Mouse (Mus musculus) neural tube, embryonic 12.5 days (tissue): ENCODE results near the gene Gja3. TPM values are rescaled to one million over a fixed set of nuclear protein-coding genes. Genes with fewer than 3 reads are reported as not detected.
"Not testable (repeated sequence)": the region's sequence is repeated elsewhere in the genome, so short reads cannot be mapped to it uniquely, and the experiment has no call there.

ENCODE experiments used
- ATAC-seq: fragments of 200-750 bp; cut with Nextera tagmentation; 2 replicates; pipeline ENCODE4 v1.8.0; 2017; ENCODE audit warnings: low read depth, mild to moderate bottlenecking, moderate TSS enrichment, moderate library complexity; ENCODE audit not compliant: low FRiP score
- H3K27ac ChIP-seq: fragments of 300-500 bp; sonication (generic); 2 replicates; pipeline ENCODE4 v1.5.1; 2016
- H3K27me3 ChIP-seq: fragments of 300-500 bp; sonication (generic); replicated peaks from 2 replicates; pipeline ENCODE4 v1.6.1; 2016; ENCODE audit warnings: mild to moderate bottlenecking
- H3K36me3 ChIP-seq: fragments of 300-500 bp; sonication (generic); 2 replicates; pipeline ENCODE4 v1.6.1; 2016; ENCODE audit warnings: mild to moderate bottlenecking
- H3K4me1 ChIP-seq: fragments of 300-500 bp; sonication (generic); 2 replicates; pipeline ENCODE4 v1.6.1; 2016
- H3K4me2 ChIP-seq: fragments of 300-500 bp; sonication (generic); replicated peaks from 2 replicates; pipeline ENCODE4 v1.6.1; 2016; ENCODE audit warnings: mild to moderate bottlenecking
- H3K4me3 ChIP-seq: fragments of 300-500 bp; sonication (generic); 2 replicates; pipeline ENCODE4 v1.5.1; 2016
- H3K9ac ChIP-seq: fragments of 300-500 bp; sonication (generic); 2 replicates; pipeline ENCODE4 v1.6.1; 2016; ENCODE audit warnings: mild to moderate bottlenecking
- H3K9me3 ChIP-seq: fragments of 300-500 bp; sonication (generic); 2 replicates; pipeline ENCODE4 v1.6.1; 2016; ENCODE audit warnings: mild to moderate bottlenecking
- WGBS: fragments of 180-500 bp; shearing (Covaris S2); methylation state at CpG from one replicate; pipeline ENCODE4 v1.1.7; 2016; 5-methylcytosine and 5-hydroxymethylcytosine counted together
- polyA plus RNA-seq: library from polyadenylated mRNA; unstranded; fragments of >200 nt; fragmentation: Nextera tagmentation; extraction: Ambion mirVana; gene quantifications from 2 replicates; pipeline ENCODE4 v1.2.1, GENCODE M21; 2016

Gene Gja3
- polyA plus RNA-seq, 1 experiment from 2014 or later, result 1.4 TPM

DNA sequence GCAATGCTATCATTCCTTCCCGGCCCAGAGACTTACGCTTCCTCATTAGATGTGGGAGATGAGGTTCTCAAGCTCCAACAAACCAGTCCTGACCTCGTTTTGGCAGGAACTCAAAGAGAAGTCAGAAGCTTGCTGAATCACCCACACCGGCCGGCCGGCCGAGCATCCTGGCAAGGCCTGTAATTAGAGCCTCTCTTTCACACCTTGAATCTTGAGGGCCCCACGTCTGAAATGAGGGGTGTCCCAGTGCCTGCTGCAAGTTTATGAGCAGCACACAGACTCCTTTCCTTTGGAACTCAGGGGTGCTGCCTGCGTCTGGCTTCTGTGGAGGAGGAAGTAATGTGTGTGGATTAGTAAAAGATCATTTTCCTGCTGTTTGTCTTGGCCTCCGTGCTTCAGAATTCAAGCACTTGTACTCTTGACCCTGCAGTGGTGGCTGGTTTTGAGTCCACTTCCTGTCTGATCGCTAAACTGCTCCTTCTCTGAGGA is 26.3 kb upstream of the Gja3 start:
- no peaks in the 10 kb centered on the region for H3K4me1 ChIP-seq
- H3K4me2 ChIP-seq, result no peak overlapping the region
- no peaks in the 10 kb centered on the region for H3K9me3 ChIP-seq
- no peak overlapping the region for H3K27ac ChIP-seq
- no peak for ATAC-seq
- WGBS, result 71% methylated on average over 11 of the region's 11 CpGs
- H3K36me3 ChIP-seq, result no peaks in the 10 kb centered on the region
- H3K9ac ChIP-seq, result no peak overlapping the region
- H3K27me3 ChIP-seq, result no peaks in the 10 kb centered on the region
- H3K4me3 ChIP-seq, result no peak overlapping the region

DNA sequence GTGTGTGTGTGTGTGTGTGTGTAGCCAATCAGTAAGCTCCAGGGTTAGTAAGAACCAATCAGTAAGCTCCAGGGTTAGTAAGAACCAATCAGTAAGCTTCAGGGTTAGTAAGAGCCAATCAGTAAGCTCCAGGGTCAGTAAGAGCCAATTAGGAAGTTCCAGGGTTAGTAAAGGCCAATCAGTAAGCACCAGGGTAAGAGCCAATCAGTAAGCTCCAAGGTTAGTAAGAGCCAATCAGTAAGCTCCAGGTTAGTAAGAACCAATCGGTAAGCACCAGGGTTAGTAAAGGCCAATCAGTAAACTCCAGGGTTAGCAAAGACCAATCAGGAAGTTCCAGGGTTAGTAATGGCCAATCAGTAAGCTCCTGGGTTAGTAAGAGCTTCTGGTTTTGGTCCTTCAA is 25.0 kb upstream of the Gja3 start:
- no peaks in the 10 kb centered on the region for H3K36me3 ChIP-seq
- H3K4me2 ChIP-seq, result no peak overlapping the region
- H3K27me3 ChIP-seq, result no peaks in the 10 kb centered on the region
- ATAC-seq, result no peak
- H3K27ac ChIP-seq, result no peak overlapping the region
- no peaks in the 10 kb centered on the region for H3K9me3 ChIP-seq
- H3K9ac ChIP-seq, result no peak overlapping the region
- H3K4me3 ChIP-seq, result no peak overlapping the region
- H3K4me1 ChIP-seq, result no peaks in the 10 kb centered on the region
- 100% methylated on average over 1 of the region's 1 CpGs for WGBS

DNA sequence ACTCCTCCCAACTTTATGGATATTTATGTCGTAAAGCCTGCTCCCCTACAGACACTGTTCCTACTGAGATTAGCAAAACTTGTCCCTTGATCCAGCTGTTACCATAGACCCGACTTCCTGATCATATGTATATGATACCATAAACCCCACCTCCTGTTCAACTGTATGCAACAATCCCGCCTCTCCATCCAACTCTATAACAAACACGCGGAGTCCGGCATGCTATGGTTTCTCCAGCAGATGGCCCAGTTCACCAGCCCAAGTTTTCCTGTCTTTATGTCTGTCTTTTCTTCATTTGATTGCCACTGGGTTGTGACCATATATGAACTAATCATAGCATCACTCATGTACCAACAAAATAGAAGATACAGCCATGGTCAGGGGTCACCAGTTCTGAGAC is 17.6 kb upstream of the Gja3 start:
- ATAC-seq, result no peak
- no peak overlapping the region for H3K4me2 ChIP-seq
- WGBS, result 85% methylated on average over 6 of the region's 6 CpGs

DNA sequence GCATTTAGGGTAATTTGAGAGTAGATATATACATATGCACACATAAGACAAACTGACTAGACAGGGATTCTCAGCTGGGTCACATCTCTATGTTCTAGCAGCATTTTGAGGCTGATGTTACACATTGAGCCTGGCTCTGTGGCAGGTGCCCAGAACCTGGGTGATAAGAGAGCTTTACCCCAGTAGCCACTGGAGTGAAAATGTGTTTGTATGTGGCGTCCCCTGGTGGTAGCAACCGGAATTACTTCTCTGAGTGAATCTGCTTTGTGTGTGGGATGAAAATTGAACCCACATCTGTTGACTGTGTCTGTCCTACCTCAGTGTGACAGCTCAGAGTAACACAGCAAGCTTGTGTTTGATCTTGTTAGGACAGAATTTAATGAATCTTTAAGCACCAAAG is 12.0 kb upstream of the Gja3 start:
- H3K9me3 ChIP-seq, H3K4me1 ChIP-seq, H3K27ac ChIP-seq, H3K36me3 ChIP-seq, H3K4me3 ChIP-seq, H3K9ac ChIP-seq, H3K27me3 ChIP-seq, ATAC-seq, H3K4me2 ChIP-seq: not testable (repeated sequence)
- WGBS, result 0% methylated on average over 2 of the region's 2 CpGs

More for the DNA sequence above, 17.6 kb upstream of the Gja3 start:
- Histone ChIP-seq H3K27me3 (no peaks in the 10 kb centered on the region), H3K36me3 (no peaks in the 10 kb centered on the region), H3K4me1 (no peaks in the 10 kb centered on the region), H3K27ac (no peak overlapping the region), H3K4me3 (no peak overlapping the region), H3K9ac (no peak overlapping the region), H3K9me3 (no peaks in the 10 kb centered on the region)

DNA sequence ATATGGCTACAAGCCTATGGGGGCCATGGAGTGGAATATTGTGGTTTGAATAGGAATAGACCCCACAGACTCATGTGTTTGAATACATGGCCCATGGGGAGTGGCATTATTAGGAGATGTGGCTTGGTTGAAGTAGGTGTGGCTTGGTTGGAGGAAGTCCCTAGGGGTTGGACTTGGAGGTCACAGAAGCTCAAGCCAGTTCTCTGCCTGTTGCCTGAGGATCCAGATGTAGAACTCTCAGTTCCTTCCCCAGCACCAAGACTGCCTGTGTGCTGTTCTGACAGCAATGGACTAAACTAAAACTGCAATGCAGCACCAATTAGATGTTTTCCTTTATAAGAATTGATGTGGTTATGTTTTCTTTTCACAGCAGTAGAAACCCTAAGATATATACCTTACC is 8.2 kb upstream of the Gja3 start:
- Histone ChIP-seq H3K36me3 (no peaks in the 10 kb centered on the region), H3K9me3 (no peaks in the 10 kb centered on the region), H3K4me3 (no peak overlapping the region), H3K27me3 (no peaks in the 10 kb centered on the region), H3K27ac (no peak overlapping the region), H3K4me1 (no peaks in the 10 kb centered on the region), H3K4me2 (no peak overlapping the region), H3K9ac (no peak overlapping the region)
- no peak for ATAC-seq

DNA sequence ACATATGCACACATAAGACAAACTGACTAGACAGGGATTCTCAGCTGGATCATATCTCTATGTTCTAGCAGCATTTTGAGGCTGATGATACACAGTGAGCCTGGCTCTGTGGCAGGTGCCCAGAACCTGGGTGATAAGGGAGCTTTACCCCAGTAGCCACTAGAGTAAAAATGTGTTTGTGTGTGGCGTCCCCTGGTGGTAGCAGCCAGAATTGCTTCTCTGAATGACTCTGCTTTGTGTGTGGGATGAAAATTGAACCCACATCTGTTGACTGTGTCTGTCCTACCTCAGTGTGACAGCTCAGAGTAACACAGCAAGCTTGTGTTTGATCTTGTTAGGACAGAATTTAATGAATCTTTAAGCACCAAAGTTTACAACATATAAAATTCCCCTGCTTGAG is 2.2 kb upstream of the Gja3 start:
- H3K4me3 ChIP-seq, ATAC-seq: not testable (repeated sequence)
- 0% methylated on average over 1 of the region's 1 CpGs for WGBS

DNA sequence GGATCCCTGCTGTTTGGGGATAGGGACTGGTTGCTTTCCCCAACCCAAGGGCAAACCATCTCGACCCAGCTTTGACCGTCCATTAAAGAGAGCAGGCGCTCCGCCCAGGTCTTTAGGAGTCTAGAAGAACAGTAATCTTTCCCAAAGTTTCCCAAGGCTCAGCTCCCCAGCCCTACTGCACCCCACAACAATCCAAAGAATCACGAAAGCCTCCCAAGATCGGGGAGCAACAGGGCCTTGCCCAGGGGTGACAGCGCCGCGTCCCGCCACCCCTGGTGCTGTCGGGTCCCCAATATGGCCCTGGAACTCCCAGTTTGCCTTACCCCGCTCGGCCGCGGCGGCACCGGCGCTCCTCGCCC is 717 bp downstream of the Gja3 start:
- ATAC-seq, result no peak
- Histone ChIP-seq H3K4me3 (peak overlapping the region; percentile 44), H3K4me2 (peak overlapping the region; percentile 91), H3K4me1 (peaks cover 11% of the 10 kb centered on the region), H3K36me3 (no peaks in the 10 kb centered on the region), H3K27ac (no peak overlapping the region), H3K9ac (peak overlapping the region; percentile 48; the same call in 1 of the 2 replicates), H3K27me3 (peaks cover 42% of the 10 kb centered on the region), H3K9me3 (no peaks in the 10 kb centered on the region)
- 3% methylated on average over 19 of the region's 19 CpGs for WGBS

More for the DNA sequence above, 2.2 kb upstream of the Gja3 start:
- H3K27ac ChIP-seq, H3K4me2 ChIP-seq, H3K36me3 ChIP-seq, H3K9me3 ChIP-seq, H3K9ac ChIP-seq: not testable (repeated sequence)
- H3K27me3 ChIP-seq, result peaks cover 39% of the 10 kb centered on the region
- peaks cover 11% of the 10 kb centered on the region for H3K4me1 ChIP-seq

DNA sequence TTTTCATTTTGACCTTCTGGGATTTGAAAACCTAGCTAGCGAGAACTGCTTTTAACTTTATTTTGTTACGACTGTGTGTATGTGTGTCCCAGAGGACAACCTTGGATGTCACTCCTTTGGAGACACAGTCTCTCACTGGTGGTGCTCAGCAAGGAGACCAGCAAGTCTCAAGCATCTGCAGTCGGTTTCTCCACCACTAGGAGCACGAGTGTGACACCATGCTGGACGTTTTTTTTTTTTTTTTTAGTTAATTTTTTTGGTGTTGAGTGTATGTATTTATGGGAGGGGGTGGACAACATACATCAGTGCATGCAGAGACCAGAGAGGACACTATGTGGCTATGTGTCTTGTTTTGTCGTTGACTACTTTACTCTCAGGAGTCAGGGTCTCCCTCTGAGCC is 5.2 kb downstream of the Gja3 start:
- H3K4me3 ChIP-seq, result no peak overlapping the region
- WGBS, result 71% methylated on average over 6 of the region's 6 CpGs
- no peak overlapping the region for H3K27ac ChIP-seq
- H3K9me3 ChIP-seq, result no peaks in the 10 kb centered on the region
- no peak overlapping the region for H3K4me2 ChIP-seq
- peaks cover 25% of the 10 kb centered on the region for H3K27me3 ChIP-seq
- no peaks in the 10 kb centered on the region for H3K36me3 ChIP-seq
- peaks cover 6% of the 10 kb centered on the region for H3K4me1 ChIP-seq
- no peak for ATAC-seq
- no peak overlapping the region for H3K9ac ChIP-seq

DNA sequence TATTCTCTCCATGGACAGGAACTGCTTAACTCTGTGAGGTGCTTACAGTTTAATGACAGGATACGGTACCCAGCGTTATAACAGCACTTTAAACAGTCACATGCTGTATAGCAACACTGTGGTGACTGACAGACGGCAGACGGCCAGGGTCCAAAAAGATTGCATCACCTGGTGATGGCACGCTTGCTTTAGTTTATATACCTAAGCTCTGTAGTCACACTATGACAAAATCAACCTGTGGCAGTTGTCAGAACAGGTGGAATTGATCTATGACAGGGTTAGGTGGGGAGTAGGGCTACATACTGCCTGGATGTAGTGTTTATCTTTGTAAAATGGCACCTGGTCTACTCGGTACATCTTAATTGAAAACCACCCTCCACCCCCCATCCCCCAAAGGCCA is 14.0 kb downstream of the Gja3 start:
- no peak for ATAC-seq

DNA sequence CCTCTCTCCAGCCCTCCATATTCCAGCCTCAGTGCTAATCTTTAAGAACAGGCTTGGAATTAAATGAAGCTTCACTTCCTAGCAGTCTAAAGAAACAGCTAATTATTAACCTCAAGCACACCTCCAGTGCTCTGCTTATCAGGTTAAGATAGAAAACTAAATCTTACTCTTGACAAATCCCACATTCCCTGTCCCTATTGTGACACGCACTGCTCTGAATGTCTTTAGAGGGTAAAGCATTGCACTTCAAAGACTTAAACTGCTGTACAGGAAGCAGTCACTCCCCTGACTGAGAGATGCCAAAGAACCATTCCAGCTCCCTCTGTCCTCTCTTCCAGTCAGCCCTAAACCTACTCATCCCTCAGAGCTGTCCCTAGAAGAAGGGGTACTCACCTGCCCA is 16.5 kb downstream of the Gja3 start:
- H3K27me3 ChIP-seq, result no peaks in the 10 kb centered on the region

More for the DNA sequence above, 14.0 kb downstream of the Gja3 start:
- H3K9me3 ChIP-seq, result no peaks in the 10 kb centered on the region
- no peak overlapping the region for H3K4me3 ChIP-seq
- WGBS, result 87% methylated on average over 6 of the region's 6 CpGs
- H3K4me1 ChIP-seq, result no peaks in the 10 kb centered on the region
- no peaks in the 10 kb centered on the region for H3K27me3 ChIP-seq
- H3K27ac ChIP-seq, result no peak overlapping the region
- no peak overlapping the region for H3K9ac ChIP-seq
- no peaks in the 10 kb centered on the region for H3K36me3 ChIP-seq
- no peak overlapping the region for H3K4me2 ChIP-seq

DNA sequence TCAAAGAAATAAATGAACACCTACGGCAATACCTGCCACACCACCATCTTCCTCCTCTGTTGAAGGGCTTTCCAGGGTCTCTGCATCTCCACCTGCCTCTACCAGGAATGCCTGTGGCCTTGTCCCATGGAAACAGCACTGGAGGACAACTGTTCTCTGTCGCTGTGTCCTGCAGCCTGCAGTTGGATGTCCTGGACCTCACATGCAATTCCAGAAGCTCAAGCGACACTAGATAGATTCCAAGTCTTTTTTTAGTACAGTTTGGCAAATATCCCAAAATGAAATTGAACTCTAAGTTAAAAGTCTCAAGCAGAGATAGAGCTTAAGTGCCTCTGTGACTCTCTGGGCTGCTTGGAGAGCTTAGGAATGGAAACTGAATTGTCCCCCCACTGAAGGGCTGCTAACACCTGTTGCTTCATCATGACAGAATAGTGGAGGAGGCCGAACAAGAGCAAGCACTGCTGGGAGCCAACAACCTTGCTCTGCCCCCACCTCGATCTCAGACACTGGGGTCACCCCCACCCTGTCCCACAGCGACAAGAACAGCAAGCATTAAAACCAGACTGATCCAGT is 22.9 kb downstream of the Gja3 start:
- Histone ChIP-seq H3K27ac (no peak overlapping the region), H3K9ac (no peak overlapping the region), H3K4me1 (no peaks in the 10 kb centered on the region), H3K9me3 (no peaks in the 10 kb centered on the region), H3K4me3 (no peak overlapping the region), H3K36me3 (no peaks in the 10 kb centered on the region), H3K27me3 (no peaks in the 10 kb centered on the region), H3K4me2 (no peak overlapping the region)
- 87% methylated on average over 6 of the region's 6 CpGs for WGBS
- ATAC-seq, result no peak

More for the DNA sequence above, 16.5 kb downstream of the Gja3 start:
- 68% methylated on average over 1 of the region's 1 CpGs for WGBS
- Histone ChIP-seq H3K4me1 (no peaks in the 10 kb centered on the region), H3K9ac (no peak overlapping the region), H3K36me3 (no peaks in the 10 kb centered on the region), H3K9me3 (no peaks in the 10 kb centered on the region), H3K27ac (no peak overlapping the region), H3K4me3 (no peak overlapping the region), H3K4me2 (no peak overlapping the region)
- no peak for ATAC-seq

DNA sequence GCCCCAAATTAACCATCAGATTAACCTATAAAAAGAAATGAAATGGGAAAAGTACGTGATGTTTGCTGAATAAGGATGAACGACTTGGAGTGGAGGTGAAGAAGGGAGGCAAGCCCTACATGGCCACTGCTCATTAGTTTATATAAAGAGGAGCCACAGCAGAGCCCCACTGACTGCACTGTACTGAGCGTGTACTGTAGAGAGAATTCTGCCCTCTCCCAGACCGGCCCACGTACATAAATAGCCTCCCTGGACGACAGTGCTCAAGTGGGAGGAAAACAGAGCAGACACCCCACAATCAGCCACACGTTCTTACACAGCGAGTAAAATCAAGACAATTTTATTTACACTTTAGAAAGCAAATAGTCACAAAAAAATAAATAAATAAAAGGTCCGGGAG is 23.8 kb downstream of the Gja3 start:
- H3K4me3 ChIP-seq, result no peak overlapping the region
- no peak overlapping the region for H3K9ac ChIP-seq
- H3K4me2 ChIP-seq, result no peak overlapping the region
- H3K27me3 ChIP-seq, result no peaks in the 10 kb centered on the region
- no peak for ATAC-seq
- no peaks in the 10 kb centered on the region for H3K4me1 ChIP-seq
- H3K36me3 ChIP-seq, result no peaks in the 10 kb centered on the region
- 81% methylated on average over 9 of the region's 9 CpGs for WGBS
- H3K9me3 ChIP-seq, result no peaks in the 10 kb centered on the region
- H3K27ac ChIP-seq, result no peak overlapping the region

DNA sequence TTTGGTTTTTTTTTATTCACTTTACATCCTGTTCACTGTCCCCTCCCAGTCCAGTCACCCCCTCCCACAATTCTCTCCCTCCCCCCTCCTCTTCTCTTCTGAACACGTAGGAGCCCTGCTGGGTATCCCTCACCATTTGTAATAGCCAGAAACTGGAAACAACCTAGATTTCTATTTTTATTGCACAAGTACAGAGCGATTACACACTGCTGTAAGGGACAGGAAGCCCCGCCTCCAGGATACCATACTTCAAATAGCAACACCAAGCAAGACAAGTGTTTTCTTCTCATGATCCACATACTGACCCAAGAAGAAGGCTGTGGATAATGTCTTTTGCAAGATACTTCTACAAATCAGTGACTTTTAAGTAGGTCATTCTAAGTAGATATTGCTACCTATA is 25.1 kb downstream of the Gja3 start:
- H3K27ac ChIP-seq, result no peak overlapping the region
- H3K9ac ChIP-seq, result no peak overlapping the region
- no peaks in the 10 kb centered on the region for H3K9me3 ChIP-seq
- H3K36me3 ChIP-seq, result no peaks in the 10 kb centered on the region
- no peaks in the 10 kb centered on the region for H3K4me1 ChIP-seq
- H3K27me3 ChIP-seq, result no peaks in the 10 kb centered on the region
- WGBS, result 78% methylated on average over 3 of the region's 3 CpGs
- no peak overlapping the region for H3K4me3 ChIP-seq
- no peak for ATAC-seq
- H3K4me2 ChIP-seq, result no peak overlapping the region
